Mouse (Mus musculus) heart, embryonic 16.5 days (tissue): Measurements from ENCODE around the gene Hoxb3. TPM values are rescaled to one million over a fixed set of nuclear protein-coding genes. Genes with fewer than 3 reads are reported as not detected.
A peak's percentile ranks its signal among the peaks of the same experiment; 100 is the strongest.

Experiments used
- ATAC-seq: fragments of 200-750 bp; cut with Nextera tagmentation; replicated peaks from 2 replicates; pipeline ENCODE4 v1.8.0; 2017; ENCODE audit warnings: moderate number of reproducible peaks; ENCODE audit not compliant: insufficient read depth, low FRiP score; ENCODE audit errors: extremely low read depth
- H3K27ac ChIP-seq: fragments of 300-500 bp; sonication (generic); 2 replicates; pipeline ENCODE4 v1.5.1; 2014; ENCODE audit warnings: mild to moderate bottlenecking, low read length, control low read depth, moderate library complexity
- H3K27me3 ChIP-seq: fragments of 300-500 bp; sonication (generic); 2 replicates; pipeline ENCODE4 v1.6.1; 2014; ENCODE audit warnings: low read length, mixed read lengths; ENCODE audit not compliant: control insufficient read depth, insufficient read depth
- H3K36me3 ChIP-seq: fragments of 300-500 bp; sonication (generic); 2 replicates; pipeline ENCODE4 v1.6.1; 2014; ENCODE audit not compliant: control insufficient read depth, insufficient read depth
- H3K4me1 ChIP-seq: fragments of 300-500 bp; sonication (generic); 2 replicates; pipeline ENCODE4 v1.6.1; 2014; ENCODE audit warnings: low read length, mixed read lengths; ENCODE audit not compliant: control insufficient read depth, insufficient read depth
- H3K4me2 ChIP-seq: fragments of 300-500 bp; sonication (generic); 2 replicates; pipeline ENCODE4 v1.6.1; 2014; ENCODE audit warnings: low read depth, mild to moderate bottlenecking, control low read depth, low read length
- H3K4me3 ChIP-seq: fragments of 300-500 bp; sonication (generic); 2 replicates; pipeline ENCODE4 v1.5.1; 2014; ENCODE audit warnings: mild to moderate bottlenecking, control low read depth, low read length
- H3K9ac ChIP-seq: fragments of 300-500 bp; sonication (generic); 2 replicates; pipeline ENCODE4 v1.6.1; 2014; ENCODE audit warnings: low read length, control low read depth
- H3K9me3 ChIP-seq: fragments of 300-500 bp; sonication (generic); replicated peaks from 2 replicates; pipeline ENCODE4 v1.6.1; 2016; ENCODE audit warnings: low read length; ENCODE audit not compliant: control insufficient read depth
- WGBS: fragments of 180-500 bp; shearing (Covaris S2); extraction: QIAGEN DNeasy Blood & Tissue Kit; methylation state at CpG from one replicate; pipeline ENCODE4 v1.1.7; 2014; 5-methylcytosine and 5-hydroxymethylcytosine counted together
- polyA plus RNA-seq: library from polyadenylated mRNA; unstranded; fragments of >200 nt; fragmentation: Nextera tagmentation; extraction: Ambion mirVana; gene quantifications from 2 replicates; pipeline ENCODE4 v1.2.1, GENCODE M21; 2015

Gene Hoxb3
- polyA plus RNA-seq, 1 experiment from 2014 or later = 0.24 TPM

DNA sequence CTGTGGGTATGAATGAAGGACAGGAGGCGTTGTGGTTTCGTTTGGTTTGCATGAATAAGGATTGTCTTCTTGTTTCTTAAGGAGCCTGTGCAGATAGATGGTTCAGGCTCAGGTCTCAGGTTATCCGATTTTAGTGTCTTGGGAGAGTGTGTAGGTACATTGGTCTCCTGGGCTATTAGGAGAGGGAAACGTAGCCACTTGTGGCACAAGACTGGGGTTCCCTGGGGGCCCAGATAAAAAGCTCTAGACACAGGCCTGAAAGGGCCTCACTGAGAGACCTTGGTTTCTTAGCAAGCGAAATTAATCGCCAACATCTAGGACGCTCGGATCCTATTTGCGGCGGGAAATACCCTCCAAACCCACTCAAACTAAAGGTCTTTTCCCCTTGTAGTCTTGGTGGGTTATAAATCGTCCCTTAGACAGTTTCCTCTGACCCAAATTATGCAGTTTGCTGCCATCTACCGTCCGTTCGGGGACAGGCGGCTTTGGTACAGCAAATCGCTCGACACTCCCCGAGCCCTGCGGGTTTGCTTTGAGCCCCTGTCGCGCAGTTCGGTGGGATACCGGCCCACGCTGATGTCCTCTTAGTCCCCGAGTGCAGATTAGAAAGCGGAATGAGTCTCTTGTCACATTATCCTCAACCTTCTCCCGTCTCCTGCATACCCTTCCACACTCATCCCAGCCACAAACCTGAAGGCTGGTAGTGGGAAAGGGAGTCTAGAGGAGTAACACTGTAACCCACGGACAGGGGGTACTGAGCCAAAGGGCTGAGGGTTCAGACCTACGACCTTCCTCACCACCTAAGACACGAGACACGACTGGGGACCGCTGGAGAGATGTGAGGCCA is 28.7 kb upstream of the Hoxb3 start:
- Histone ChIP-seq H3K27ac (no peak overlapping the region), H3K4me1 (no peaks in the 10 kb centered on the region), H3K4me2 (peak overlapping the region; percentile 13; the same call in 1 of the 2 replicates), H3K9ac (no peak overlapping the region), H3K4me3 (no peak overlapping the region), H3K9me3 (no peaks in the 10 kb centered on the region), H3K27me3 (peaks cover 91% of the 10 kb centered on the region), H3K36me3 (no peaks in the 10 kb centered on the region)
- no peak for ATAC-seq
- 2% methylated on average over 32 of the region's 32 CpGs for WGBS

DNA sequence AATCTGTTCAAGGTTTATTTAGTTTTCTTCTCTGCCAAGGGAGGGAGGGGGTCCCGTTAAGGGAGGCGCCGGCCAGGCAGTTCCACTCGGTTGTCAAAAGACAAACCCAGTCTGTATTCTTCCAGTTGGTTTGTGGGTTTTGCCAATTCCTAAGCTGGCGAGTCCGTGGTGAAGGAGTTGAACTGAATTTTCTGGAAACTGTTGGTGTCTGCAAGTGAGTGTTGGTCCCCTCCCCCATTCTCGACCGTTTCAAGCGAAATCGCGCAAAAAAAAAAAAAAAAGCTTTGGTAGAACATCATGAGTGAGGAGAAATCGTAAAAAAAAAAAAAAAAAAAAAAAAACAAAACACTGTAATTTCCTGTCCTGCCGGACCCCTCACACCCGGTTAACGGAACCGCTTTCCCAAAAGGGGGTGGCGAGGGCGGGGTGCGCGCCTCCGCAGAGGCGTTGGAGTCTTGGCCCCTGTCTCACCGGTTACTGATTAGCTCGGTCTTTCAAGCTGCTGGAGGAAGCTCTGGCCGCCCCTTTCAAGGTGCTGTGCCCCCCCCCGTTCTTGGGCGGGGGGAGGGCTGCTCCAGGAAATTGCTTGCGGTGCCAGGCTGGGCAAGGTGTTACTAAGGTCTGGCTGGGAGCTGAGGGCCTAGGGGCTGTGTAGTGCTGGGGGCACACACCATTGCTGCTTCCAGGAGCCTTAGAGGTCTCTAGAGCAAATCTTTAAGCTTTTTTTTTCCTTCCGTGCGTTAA is 27.9 kb upstream of the Hoxb3 start:
- 3% methylated on average over 30 of the region's 30 CpGs for WGBS
- H3K9me3 ChIP-seq = no peaks in the 10 kb centered on the region
- no peak overlapping the region for H3K9ac ChIP-seq
- H3K36me3 ChIP-seq = no peaks in the 10 kb centered on the region
- H3K4me1 ChIP-seq = no peaks in the 10 kb centered on the region
- H3K27me3 ChIP-seq = peaks cover 91% of the 10 kb centered on the region
- peak overlapping the region; percentile 13; the same call in 1 of the 2 replicates for H3K4me2 ChIP-seq
- H3K4me3 ChIP-seq = no peak overlapping the region
- no peak overlapping the region for H3K27ac ChIP-seq
- ATAC-seq = no peak

DNA sequence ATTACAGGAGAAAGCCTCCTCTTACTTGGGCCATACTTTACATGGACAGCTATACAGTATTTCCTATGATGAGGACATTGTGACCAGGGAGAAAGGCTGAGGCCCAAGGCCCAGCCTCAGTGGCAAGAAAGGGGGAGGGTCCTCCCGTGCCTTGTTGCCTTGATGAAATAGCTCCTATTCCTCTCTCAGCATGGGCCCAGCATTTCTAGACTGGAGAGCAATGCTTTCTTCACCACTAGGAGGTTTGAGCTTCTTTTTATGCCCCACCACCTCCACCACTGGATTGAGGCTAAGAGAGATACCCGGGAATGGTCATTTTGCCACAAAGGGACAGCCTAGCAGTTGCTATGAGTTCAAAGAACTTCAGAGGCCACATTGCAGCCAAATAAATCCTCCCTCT is 26.1 kb upstream of the Hoxb3 start:
- Histone ChIP-seq H3K4me1 (no peaks in the 10 kb centered on the region), H3K4me3 (no peak overlapping the region), H3K9ac (no peak overlapping the region), H3K4me2 (no peak overlapping the region), H3K27ac (no peak overlapping the region), H3K36me3 (no peaks in the 10 kb centered on the region), H3K27me3 (peaks cover 94% of the 10 kb centered on the region), H3K9me3 (no peaks in the 10 kb centered on the region)
- no peak for ATAC-seq
- 10% methylated on average over 2 of the region's 2 CpGs for WGBS

DNA sequence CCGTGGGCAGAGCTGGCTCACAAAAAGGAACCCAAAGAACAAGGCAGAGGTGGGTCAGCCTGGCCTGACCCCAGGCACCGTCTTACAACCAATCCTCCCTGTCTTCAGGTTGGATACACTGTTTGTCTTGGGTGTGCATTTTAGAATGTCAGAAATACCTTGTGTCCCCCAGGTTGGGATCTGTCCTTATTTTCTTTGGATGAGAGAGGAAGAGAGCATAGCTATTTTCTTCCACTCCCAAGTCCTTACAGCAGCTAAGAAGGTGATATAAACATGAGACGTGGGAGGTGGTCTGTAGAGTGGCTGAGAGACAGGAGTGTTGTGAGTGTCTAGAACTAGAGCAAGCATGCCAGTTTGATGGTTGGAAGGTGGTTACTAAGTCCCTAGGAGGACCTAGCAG is 25.7 kb upstream of the Hoxb3 start:
- no peak for ATAC-seq
- no peaks in the 10 kb centered on the region for H3K36me3 ChIP-seq
- no peak overlapping the region for H3K9ac ChIP-seq
- no peaks in the 10 kb centered on the region for H3K9me3 ChIP-seq
- H3K4me2 ChIP-seq = no peak overlapping the region
- H3K4me3 ChIP-seq = no peak overlapping the region
- 7% methylated on average over 3 of the region's 3 CpGs for WGBS
- H3K27me3 ChIP-seq = peaks cover 94% of the 10 kb centered on the region
- no peak overlapping the region for H3K27ac ChIP-seq
- H3K4me1 ChIP-seq = no peaks in the 10 kb centered on the region

DNA sequence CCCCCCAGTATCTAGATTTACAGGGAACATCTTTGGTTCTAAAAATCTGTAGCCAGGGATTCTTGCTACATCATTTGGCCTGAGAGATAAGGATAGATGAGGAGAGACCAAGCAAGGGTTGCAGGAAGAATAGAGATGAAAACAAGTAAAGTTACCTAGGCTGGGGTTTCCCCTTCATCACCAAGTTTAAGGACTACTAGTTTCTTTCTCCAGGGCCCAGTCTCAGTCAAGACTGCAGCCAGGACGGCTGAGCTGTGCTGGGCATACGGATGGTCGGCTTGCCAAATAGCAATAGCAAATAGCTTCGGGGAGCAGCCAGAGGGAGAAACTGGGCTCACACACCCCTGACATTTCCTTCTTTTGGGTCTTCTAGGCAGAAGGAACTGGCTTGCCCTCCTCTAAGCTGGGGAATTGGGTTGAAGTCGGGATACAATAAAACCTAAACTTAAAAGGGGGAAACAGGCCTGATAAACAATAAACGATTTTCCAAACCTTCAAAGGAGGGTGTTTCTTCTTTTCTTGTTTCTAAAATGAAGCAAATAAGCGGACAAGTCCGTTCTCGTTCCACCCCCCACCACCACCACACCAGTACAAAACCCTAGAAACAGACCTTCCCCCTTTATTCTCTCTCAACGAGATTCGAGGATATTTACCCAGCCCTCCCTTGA is 25.0 kb upstream of the Hoxb3 start:
- no peak for ATAC-seq
- no peak overlapping the region for H3K4me2 ChIP-seq

DNA sequence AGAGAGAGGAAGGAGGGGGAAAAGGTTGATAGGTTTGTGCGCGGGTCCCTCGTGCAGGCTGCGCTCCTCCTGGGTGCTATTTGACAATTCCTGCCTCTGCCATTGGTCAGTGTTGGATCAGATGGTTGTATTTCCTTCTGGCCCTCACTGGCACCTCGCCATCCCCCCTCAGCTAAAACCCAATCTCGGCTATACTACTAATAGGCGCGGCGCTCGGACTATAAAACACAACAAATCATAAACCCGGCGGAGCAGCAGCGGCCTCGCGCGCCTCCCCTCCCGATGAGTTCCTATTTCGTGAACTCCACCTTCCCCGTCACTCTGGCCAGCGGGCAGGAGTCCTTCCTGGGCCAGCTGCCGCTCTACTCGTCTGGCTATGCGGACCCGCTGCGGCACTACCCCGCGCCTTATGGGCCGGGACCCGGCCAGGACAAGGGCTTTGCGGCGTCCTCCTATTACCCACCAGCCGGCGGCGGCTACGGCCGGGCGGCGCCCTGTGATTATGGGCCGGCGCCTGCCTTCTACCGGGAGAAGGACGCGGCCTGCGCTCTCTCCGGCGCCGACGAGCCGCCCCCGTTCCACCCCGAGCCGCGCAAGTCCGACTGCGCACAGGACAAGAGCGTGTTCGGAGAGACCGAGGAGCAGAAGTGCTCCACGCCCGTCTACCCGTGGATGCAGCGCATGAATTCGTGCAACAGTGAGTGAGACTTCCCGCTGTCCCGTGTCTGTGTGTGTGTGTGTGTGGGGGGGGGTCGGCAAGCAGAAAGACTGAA is 24.0 kb upstream of the Hoxb3 start:
- no peak overlapping the region for H3K27ac ChIP-seq
- H3K27me3 ChIP-seq = peaks cover 95% of the 10 kb centered on the region
- H3K9me3 ChIP-seq = no peaks in the 10 kb centered on the region
- peak overlapping the region; percentile 46 for H3K4me2 ChIP-seq
- no peak overlapping the region for H3K9ac ChIP-seq
- ATAC-seq = no peak
- peak overlapping the region; percentile 34 for H3K4me3 ChIP-seq
- under 1% methylated on average over 66 of the region's 66 CpGs for WGBS
- no peaks in the 10 kb centered on the region for H3K36me3 ChIP-seq
- H3K4me1 ChIP-seq = no peaks in the 10 kb centered on the region

More for the DNA sequence above, 25.0 kb upstream of the Hoxb3 start:
- H3K9ac ChIP-seq = no peak overlapping the region
- no peaks in the 10 kb centered on the region for H3K36me3 ChIP-seq
- H3K27me3 ChIP-seq = peaks cover 94% of the 10 kb centered on the region
- WGBS = 13% methylated on average over 11 of the region's 11 CpGs
- H3K4me1 ChIP-seq = no peaks in the 10 kb centered on the region
- no peak overlapping the region for H3K27ac ChIP-seq
- H3K4me3 ChIP-seq = no peak overlapping the region
- H3K9me3 ChIP-seq = no peaks in the 10 kb centered on the region

DNA sequence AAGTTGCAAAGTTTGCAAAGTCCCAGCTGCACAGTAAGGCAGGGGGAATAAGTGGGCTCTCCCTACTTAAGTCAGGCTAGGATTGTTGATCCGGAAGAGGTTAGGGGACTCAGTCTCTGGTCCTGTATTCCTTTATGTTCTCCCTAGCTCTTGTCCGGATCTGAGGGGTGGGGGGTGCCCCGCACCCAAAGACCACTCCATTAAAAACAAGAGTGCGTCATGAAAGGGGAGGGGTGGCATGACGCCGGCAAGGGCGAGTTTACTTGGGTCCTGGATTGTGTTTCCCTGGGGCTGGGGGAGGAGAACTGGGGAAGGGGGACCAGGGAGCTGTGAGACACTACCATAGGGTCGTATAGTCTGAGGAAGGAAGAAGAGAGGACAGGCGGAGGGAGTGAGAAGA is 23.3 kb upstream of the Hoxb3 start:
- peaks cover 95% of the 10 kb centered on the region for H3K27me3 ChIP-seq
- no peaks in the 10 kb centered on the region for H3K9me3 ChIP-seq
- WGBS = 2% methylated on average over 9 of the region's 9 CpGs
- no peaks in the 10 kb centered on the region for H3K36me3 ChIP-seq
- H3K4me1 ChIP-seq = no peaks in the 10 kb centered on the region
- H3K9ac ChIP-seq = no peak overlapping the region
- no peak for ATAC-seq
- H3K4me3 ChIP-seq = peak overlapping the region; percentile 34; the same call in 1 of the 2 replicates
- H3K4me2 ChIP-seq = no peak overlapping the region; the same call in 1 of the 2 replicates
- no peak overlapping the region for H3K27ac ChIP-seq

DNA sequence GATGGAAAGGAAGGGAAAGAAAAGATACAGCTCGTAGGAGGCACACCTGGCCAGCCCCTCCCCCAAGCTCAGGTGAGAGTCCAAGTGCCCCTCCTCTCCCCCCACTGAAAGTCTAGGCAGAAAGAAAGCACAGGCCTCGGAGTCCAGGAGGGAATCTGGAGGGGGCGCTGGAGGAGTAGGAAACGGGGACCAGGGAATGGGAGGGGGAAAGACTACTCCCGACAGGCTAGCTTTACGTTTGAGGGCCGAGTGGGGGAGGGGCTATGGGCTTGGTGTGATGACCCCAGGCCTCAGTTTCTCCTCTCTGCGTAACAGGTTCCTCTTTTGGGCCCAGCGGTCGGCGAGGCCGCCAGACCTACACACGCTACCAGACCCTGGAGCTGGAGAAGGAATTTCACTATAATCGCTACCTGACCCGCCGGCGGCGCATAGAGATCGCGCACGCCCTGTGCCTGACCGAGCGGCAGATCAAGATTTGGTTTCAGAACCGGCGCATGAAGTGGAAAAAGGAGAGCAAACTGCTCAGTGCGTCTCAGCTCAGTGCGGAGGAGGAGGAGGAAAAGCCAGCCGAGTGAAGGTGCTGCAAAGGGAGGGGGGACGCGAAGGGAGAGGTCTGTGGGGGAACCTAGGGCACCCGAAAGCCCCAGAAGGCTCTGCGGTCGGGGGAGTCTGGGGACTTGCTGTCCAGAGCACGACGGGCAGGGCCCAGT is 22.6 kb upstream of the Hoxb3 start:
- no peak for ATAC-seq
- H3K4me1 ChIP-seq = no peaks in the 10 kb centered on the region

More for the DNA sequence above, 22.6 kb upstream of the Hoxb3 start:
- Histone ChIP-seq H3K27me3 (peaks cover 97% of the 10 kb centered on the region), H3K9me3 (no peaks in the 10 kb centered on the region), H3K4me3 (peak overlapping the region; percentile 18), H3K4me2 (peak overlapping the region; percentile 35), H3K9ac (no peak overlapping the region), H3K36me3 (no peaks in the 10 kb centered on the region), H3K27ac (no peak overlapping the region)
- 2% methylated on average over 34 of the region's 35 CpGs for WGBS
